Mouse (Mus musculus) stomach, postnatal 0 days (tissue): ENCODE measurements around the gene Chst13.
A peak's percentile ranks its signal among the peaks of the same experiment; 100 is the strongest.

Experiments used
- CTCF ChIP-seq: IDR thresholded peaks from 2 replicates; pipeline ENCODE4 v1.5.1; 2016; ENCODE audit warnings: antibody characterized with exemption, low read depth, mild to moderate bottlenecking, moderate library complexity
- EP300 ChIP-seq: optimal IDR thresholded peaks from 2 replicates; pipeline ENCODE3; 2016; ENCODE audit warnings: antibody characterized with exemption

GRCm38 (mm10) chr6:90368976-90369724 is 44.2 kb upstream of the Chst13 start, which contains the start of gene Zxdc:
- 0 out of 2 replicates have a peak, but pooled peaks have one; percentile 16 for TF ChIP-seq CTCF
- TF ChIP-seq EP300, result no peak
